Mouse (Mus musculus): ENCODE results near the gene Tspan5.

DNA sequence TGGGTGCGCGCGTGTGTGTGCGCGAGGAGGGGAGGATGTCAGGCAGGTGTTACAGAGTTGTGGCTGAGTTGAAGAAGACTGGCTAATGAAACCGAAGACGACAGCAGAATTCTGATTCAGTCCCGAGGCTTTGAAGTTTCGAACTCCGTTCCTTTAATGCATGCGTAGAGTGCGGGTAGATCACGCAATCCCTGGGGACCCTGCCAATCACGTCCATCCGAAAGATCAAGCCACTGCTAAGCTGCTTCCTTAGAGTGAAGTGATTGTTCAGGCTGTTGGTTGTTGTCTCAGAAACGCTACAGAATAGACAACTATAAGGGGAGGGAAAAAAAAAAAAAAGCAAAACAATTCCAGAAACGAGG is 46.5 kb downstream of the Tspan5 start:
- no peak for TF ChIP-seq POLR2A (IDR thresholded peaks at IDR 0.05; ENCODE audit: low read depth, low read length)
- TF ChIP-seq CTCF (conservative IDR thresholded peaks at IDR 0.05; ENCODE audit: insufficient read depth, insufficient read length, low read depth, low read length): no peak
